Mouse (Mus musculus): ENCODE data around the gene Aldh1a1. TPM values are rescaled to one million over a fixed set of nuclear protein-coding genes. Genes with fewer than 3 reads are reported as not detected.

Gene Aldh1a1
- total and polyA plus RNA-seq, 3 experiments = 5.2 to 251 (median 112) TPM

DNA sequence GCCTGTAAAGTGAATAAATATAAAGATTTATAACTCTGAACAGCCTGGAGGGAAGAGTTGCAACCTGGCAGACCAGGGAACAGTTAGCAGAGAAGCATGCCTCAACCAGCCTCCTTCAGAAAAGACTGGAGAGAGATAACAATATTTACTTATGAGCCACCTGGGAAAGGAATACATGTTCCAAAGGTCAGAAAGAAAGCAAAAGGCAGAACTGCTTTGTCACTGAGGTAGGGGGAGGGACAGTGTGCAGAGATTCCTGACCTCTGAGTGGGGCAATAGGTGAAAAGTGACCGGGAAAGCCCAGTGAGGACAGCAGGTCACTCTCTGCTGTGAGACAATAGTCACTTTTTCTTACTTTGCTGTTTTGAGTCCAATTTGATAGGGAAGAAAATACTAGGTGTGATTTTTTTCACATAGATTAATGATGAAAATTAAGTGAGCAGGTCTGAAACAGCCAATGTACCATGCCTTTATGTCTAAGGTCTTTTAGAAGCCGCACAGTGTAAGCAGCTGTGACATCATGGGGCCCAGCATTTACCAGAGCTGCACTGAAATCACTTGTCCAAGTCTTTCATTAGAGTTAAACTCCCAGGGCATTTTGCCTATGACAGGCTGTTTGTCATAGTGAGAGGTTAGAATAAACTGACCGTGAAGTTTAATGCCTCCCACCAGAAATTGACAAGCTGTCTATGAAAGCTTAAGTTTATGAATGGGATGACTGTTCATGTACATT, 161.8 kb downstream of the Aldh1a1 start:
- DNase-seq = peak; percentile 3

DNA sequence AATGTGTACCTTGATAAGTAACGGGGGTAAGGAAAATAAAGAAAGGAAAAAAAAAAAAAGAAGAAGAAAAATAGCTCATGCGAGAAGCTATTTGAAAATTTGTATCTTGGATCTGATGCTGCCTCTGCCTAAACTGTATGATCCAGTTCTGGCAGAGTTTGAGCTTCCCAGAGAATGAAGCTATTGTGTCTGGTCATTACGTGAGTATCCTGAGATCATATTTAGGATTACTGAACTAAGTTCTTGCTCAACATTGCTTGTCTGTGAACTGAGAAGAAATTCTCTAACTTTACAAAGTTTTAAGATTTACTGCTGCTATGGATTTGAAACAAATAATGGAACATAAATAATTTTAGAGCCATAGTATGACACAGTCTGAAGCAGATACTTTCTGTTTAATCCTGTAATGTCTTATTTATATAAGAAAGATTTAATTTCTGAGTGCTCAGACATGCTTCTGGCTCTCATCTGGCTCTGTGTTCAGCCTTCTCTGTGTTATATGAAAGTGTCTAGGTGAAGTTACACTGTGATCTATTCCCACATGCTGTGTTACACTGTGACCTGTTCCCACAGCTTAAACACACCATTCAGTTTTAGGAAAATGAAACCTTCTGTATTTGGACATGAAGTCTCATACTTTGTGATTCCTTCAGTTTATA, 185.3 kb downstream of the Aldh1a1 start:
- no peak for DNase-seq

Other genes starting within 250 kb of the Aldh1a1 start
- 10 to 100 TPM; 13.4 to 23.5 TPM for gene Anxa1, start 101.8 kb upstream of the Aldh1a1 start, total RNA-seq (2021)
- gene Anxa1, start 101.8 kb upstream of the Aldh1a1 start, polyA plus RNA-seq (2012; rRNA removed) = 0.40 and 0.58 TPM in 2 replicates
- 10 to 100 TPM; 13.2 to 15.9 TPM for gene Aldh1a7, start 234.8 kb downstream of the Aldh1a1 start, total RNA-seq (2021)
- 1.6 and 2.3 TPM in 2 replicates for gene Aldh1a7, start 234.8 kb downstream of the Aldh1a1 start, polyA plus RNA-seq (2012; rRNA removed)

Measured in adrenal gland, adult 2 months (tissue).